Mouse (Mus musculus) ovary, postnatal 14 days (tissue): ENCODE results near the gene Stk25.

Source experiments
- DNase-seq: peaks from one replicate; pipeline ENCODE4 v3.0.0; 2022; ENCODE audit warnings: low spot score

The Stk25 gene

DNA sequence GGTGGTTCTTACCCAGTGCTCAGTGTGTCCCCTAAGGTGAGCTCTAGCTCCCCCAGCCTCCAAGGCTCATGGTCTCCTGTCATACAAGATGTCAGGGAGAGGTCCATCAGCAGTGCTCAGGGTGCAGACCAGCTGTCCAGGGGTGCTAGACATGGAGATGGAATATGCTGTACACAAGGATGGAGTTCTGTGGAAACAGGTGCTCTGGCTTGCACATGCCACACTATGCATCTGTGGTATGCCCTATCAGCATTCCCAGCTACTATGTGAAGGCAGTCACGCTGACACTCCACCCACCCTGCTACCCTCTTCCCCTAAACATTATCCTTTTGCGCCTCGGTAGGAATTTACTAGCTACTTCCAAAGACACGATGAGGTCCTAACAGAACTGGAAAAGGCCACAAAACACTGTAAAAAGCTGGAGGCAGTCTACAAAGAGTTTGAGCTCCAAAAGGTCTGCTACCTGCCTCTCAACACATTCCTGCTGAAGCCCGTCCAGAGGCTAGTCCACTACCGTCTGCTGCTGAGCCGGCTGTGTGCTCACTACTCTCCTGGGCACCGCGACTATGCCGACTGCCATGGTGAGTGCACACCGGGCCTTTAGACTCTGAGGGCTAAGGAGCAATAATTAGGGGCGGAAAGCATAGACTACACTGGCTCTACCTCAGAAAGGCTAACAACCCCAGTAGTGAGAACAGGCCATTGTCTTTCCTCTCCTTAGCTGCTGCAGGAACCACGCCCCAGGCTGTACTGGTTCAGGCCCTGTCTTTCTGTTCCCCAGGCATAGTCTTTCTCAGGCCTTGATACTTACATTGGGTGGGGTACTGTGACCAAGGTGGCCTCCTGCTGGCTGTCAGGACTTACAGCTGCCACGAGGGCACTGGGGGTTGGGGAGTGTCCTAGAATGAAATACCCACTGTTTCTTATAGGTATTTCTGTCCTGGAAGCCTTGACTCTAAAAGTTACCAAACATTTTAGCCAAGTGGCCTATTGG, 51.1 kb downstream of the Stk25 start:
- DNase-seq = no peak

DNA sequence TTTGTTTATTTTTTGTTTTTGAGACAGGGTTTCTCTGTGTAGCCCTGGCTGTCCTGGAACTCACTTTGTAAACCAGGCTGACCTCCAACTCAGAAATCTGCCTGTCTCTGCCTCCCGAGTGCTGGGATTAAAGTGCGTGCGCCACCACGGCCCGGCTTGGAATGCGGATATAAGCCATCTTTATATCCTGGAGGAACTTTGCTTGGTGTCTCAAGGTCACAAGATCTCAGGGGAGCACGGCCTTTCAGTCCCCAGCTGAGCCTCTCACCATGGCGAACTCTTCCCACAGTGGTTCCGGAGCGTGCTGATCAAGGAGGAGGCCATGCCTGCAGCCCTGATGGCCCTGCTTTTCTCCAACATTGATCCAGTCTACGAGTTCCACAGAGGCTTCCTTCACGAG, 54.5 kb downstream of the Stk25 start:
- no peak for DNase-seq

DNA sequence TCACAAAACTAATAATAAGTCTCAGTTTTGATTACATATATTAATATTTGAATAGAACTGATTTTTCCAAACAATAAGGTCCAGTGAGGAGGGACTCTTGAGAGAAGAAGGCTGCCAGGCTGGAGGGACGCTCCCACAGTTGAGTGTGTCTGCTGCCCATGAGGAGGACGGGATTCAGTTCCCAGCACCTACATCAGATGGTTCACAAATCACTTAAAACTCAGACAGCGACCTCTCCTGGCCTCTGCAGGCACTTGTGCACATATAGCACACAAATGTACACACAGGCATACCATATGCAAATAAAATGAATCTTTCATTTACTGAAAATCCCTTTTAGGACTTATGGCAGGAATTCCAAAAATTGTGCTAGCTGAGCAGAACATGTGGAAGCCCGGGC, 55.5 kb downstream of the Stk25 start:
- no peak for DNase-seq

DNA sequence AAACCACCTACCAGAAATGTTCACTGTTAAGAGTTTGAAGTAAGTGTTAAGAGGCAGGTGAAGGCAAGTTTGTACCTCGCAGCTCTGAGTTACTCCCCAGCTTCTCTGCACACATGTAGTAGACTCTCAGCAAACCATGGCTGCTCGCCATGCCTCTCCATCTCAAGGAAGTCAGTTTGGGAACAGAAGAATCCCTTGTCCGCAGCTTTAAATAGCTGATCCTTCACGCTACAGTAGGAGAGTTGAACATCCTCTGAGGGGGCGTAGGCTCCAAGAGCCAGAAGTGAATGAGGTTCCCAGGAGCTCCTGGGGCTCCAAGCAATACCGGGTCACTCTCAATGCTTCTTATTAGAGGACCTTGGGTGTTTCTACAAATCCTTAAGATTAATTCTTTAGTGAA, 62.5 kb downstream of the Stk25 start:
- no peak for DNase-seq

DNA sequence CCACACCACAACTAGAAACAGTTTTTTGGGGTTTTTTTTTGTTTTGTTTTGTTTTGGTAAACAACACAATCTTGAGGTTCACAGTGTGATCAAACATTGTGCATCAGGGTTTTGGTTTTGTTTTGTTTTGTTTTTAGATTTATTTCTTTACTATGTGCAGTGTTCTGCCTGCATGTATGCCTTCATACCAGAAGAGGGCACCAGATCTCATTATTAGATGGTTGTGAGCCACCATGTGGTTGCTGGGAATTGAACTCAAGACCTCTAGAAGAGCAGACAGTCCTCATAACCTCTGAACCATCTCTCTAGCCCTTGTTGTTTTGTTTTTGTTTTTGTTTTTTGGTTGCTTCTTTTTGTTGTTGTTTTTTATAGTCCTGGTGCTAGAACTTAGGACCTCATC, 64.5 kb downstream of the Stk25 start:
- DNase-seq = no peak

DNA sequence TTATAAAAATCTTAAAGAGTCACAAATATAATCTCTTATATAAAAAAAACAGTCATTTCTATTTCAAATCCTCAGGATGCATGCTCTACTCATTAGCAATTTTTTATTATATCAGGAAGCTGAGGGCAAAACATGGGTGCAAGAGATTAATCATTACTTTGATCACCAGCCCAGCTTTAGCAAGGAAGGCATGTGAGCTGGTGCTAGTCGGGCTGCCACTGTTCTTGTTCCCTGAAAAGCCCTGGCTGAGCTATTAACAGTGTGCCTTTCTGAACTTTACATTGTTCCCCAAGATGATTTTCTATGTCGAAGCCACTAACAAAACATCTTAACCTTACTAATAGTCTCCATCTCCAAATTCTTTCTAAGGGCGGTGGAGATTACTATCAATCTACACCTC, 70.1 kb downstream of the Stk25 start:
- no peak for DNase-seq

DNA sequence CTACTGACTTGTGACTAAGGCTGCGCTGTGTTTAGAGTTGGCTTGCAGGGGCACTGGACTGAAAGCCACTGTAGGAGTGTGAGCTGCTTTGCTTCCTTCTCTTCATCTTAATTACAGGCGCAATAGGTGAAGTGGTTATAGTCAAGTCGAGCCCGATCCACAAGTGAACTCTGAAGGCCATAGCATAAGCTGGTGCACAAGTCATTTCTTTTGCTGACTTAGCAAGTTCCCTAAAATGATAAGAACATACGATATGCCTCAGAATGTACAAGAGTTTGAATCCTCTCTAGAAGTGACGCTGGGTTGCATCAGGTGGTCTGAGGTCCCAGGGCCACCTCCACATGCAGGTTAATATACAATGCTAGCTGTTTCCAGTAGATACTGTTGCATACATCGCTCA, 76.9 kb downstream of the Stk25 start:
- DNase-seq = no peak

DNA sequence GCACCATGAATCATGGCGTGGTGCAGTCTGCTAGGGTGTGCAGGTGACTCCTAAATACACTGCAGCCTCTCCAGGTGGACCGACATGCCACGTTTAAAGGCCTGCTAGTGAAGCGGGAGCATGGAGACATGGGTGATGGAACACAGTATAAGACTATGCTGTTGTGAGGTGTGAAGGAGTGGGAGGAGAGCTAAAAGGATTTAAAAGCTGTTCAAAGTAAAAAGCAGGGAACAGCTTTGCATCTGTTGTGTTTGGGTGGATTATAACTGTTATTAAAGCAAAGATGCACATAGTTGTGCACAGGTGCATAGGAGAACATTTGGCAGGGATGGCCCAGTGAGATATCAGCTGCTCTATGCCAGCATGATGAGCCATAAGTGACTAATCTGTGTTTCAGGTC, 80.6 kb downstream of the Stk25 start:
- DNase-seq = no peak

DNA sequence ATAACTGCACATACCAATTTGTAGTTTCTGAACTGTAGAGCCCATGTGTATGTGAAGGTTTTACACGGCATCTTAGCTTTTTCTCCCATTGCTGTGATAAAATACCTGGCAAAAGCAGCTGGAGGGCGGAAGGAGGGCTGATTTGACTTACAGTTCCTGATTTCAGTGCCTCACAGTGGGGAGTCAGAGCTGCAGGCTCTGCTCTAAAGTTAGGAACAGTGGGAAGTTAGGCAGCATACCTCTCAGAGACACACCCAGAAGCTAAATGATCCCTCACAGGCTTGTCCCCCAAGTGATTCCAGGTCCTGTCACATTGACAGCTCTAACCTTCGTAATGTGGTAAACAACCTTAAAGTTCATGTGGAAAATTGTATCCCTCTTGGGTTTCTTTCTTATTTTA, 81.4 kb downstream of the Stk25 start:
- DNase-seq = no peak
